Mouse (Mus musculus) CH12.LX (cell line): ENCODE measurements around the gene Klhl3. TPM values are rescaled to one million over a fixed set of nuclear protein-coding genes. Genes with fewer than 3 reads are reported as not detected.

Source experiments
- DNase-seq: peaks from one replicate; pipeline ENCODE4 v3.0.0-alpha.2; 2013; ENCODE audit errors: extremely low read depth
- H3K27ac ChIP-seq: 2 replicates; pipeline ENCODE4 v1.5.1; 2012; ENCODE audit warnings: low read depth, mild to moderate bottlenecking, control low read depth, moderate library complexity; ENCODE audit not compliant: insufficient read depth
- H3K27me3 ChIP-seq: replicated peaks from 2 replicates; pipeline ENCODE3; 2012; ENCODE audit warnings: inconsistent platforms
- H3K36me3 ChIP-seq, 2 experiments: replicated peaks in 1 of 2; 2 replicates each; pipeline versions ENCODE3 to v1.6.1; 2012; ENCODE audit warnings: inconsistent platforms in 1 of 2, low read length in 1 of 2, mild to moderate bottlenecking in 1 of 2, mixed read lengths in 1 of 2, moderate library complexity in 1 of 2; ENCODE audit not compliant: control insufficient read depth in 1 of 2, insufficient read depth in 1 of 2
- H3K4me1 ChIP-seq, 2 experiments: 2 replicates each; pipeline ENCODE4 v1.6.1; 2012; ENCODE audit warnings: inconsistent platforms in 1 of 2, moderate library complexity in 1 of 2; ENCODE audit not compliant: insufficient read depth in 2 of 2, control insufficient read depth in 1 of 2
- H3K4me2 ChIP-seq: 2 replicates; pipeline ENCODE4 v1.6.1; 2012; ENCODE audit warnings: low read depth, mild to moderate bottlenecking, control low read depth; ENCODE audit not compliant: poor library complexity, insufficient read depth, severe bottlenecking
- H3K4me3 ChIP-seq, 3 experiments: fragments of 150-350 bp in 1 of 3; sonication (generic) in 1 of 3; replicated peaks in 1 of 3; 2 replicates each; pipeline versions ENCODE3 to v1.5.1; 2011 to 2012; ENCODE audit warnings: low read depth in 2 of 3, low read length in 2 of 3, mild to moderate bottlenecking in 2 of 3, moderate library complexity in 2 of 3, control low read depth in 1 of 3, improper control_type of control experiment in 1 of 3, inconsistent platforms in 1 of 3, mixed read lengths in 1 of 3; ENCODE audit not compliant: poor library complexity in 1 of 3
- H3K79me2 ChIP-seq: replicated peaks from 2 replicates; pipeline ENCODE4 v1.6.1; 2012; ENCODE audit warnings: mild to moderate bottlenecking, moderate library complexity; ENCODE audit not compliant: control insufficient read depth, poor library complexity, insufficient read depth, severe bottlenecking; ENCODE audit errors: extremely low read depth
- H3K9ac ChIP-seq: 2 replicates; pipeline ENCODE4 v1.6.1; 2012; ENCODE audit warnings: low read depth, mild to moderate bottlenecking, control low read depth, moderate library complexity; ENCODE audit not compliant: insufficient read depth
- H3K9me3 ChIP-seq: replicated peaks from 2 replicates; pipeline ENCODE3; 2012; ENCODE audit warnings: low read length, inconsistent platforms, mixed read lengths
- CHD1 ChIP-seq: IDR thresholded peaks from 2 replicates; pipeline ENCODE4 v1.6.1; 2012; ENCODE audit warnings: low read depth, low read length, improper control_type of control experiment, inconsistent platforms
- CTCF ChIP-seq, 2 experiments: IDR thresholded peaks in 1 of 2; conservative IDR thresholded peaks in 1 of 2; 2 replicates each; pipeline ENCODE4 v1.5.1; 2011 to 2012; ENCODE audit warnings: low read depth in 2 of 2, low read length in 2 of 2, improper control_type of control experiment in 1 of 2, inconsistent platforms in 1 of 2, mild to moderate bottlenecking in 1 of 2, moderate library complexity in 1 of 2
- E2F4 ChIP-seq: IDR thresholded peaks from 2 replicates; pipeline ENCODE4 v1.6.1; 2011; ENCODE audit warnings: low read depth, low read length, improper control_type of control experiment; ENCODE audit not compliant: insufficient replicate concordance
- EP300 ChIP-seq: IDR thresholded peaks from 2 replicates; pipeline ENCODE4 v1.6.1; 2011; ENCODE audit warnings: low read length, improper control_type of control experiment
- GABPA ChIP-seq: IDR thresholded peaks from 2 replicates; pipeline ENCODE4 v1.6.1; 2012; ENCODE audit warnings: low read depth, low read length, improper control_type of control experiment, inconsistent platforms; ENCODE audit not compliant: insufficient replicate concordance
- HCFC1 ChIP-seq: IDR thresholded peaks from 2 replicates; pipeline ENCODE4 v1.6.1; 2012; ENCODE audit warnings: low read depth, mild to moderate bottlenecking, inconsistent platforms, low read length, improper control_type of control experiment
- IRF4 ChIP-seq: IDR thresholded peaks from 2 replicates; pipeline ENCODE4 v1.6.1; 2014; ENCODE audit warnings: low read depth, mild to moderate bottlenecking, inconsistent platforms, low read length, improper control_type of control experiment
- JUND ChIP-seq: conservative IDR thresholded peaks from 2 replicates; pipeline ENCODE4 v1.6.1; 2011; ENCODE audit warnings: low read depth, low read length, improper control_type of control experiment
- MAFK ChIP-seq: IDR thresholded peaks from 2 replicates; pipeline ENCODE4 v1.6.1; 2011; ENCODE audit warnings: low read length, improper control_type of control experiment; ENCODE audit not compliant: insufficient replicate concordance
- MAX ChIP-seq: IDR thresholded peaks from 2 replicates; pipeline ENCODE4 v1.6.1; 2011; ENCODE audit warnings: low read length, improper control_type of control experiment
- MEF2A ChIP-seq: IDR thresholded peaks from 2 replicates; pipeline ENCODE4 v1.6.1; 2014; ENCODE audit warnings: low read depth, mild to moderate bottlenecking, inconsistent platforms, low read length, improper control_type of control experiment, borderline replicate concordance
- POLR2A ChIP-seq: IDR thresholded peaks from 2 replicates; pipeline ENCODE4 v1.6.1; 2011; ENCODE audit warnings: low read depth, mild to moderate bottlenecking, improper control_type of control experiment, low read length
- POLR2AphosphoS2 ChIP-seq: IDR thresholded peaks from 2 replicates; pipeline ENCODE4 v1.6.1; 2011; ENCODE audit warnings: low read depth, low read length, improper control_type of control experiment
- RAD21 ChIP-seq: IDR thresholded peaks from 2 replicates; pipeline ENCODE4 v1.6.1; 2011; ENCODE audit warnings: low read depth, mild to moderate bottlenecking, low read length, improper control_type of control experiment, moderate library complexity
- RCOR1 ChIP-seq: conservative IDR thresholded peaks from 2 replicates; pipeline ENCODE4 v1.6.1; 2012; ENCODE audit warnings: low read depth, mild to moderate bottlenecking, inconsistent platforms, low read length, improper control_type of control experiment
- SIN3A ChIP-seq: IDR thresholded peaks from 2 replicates; pipeline ENCODE4 v1.6.1; 2012; ENCODE audit warnings: low read length, improper control_type of control experiment, inconsistent platforms
- TCF12 ChIP-seq: IDR thresholded peaks from 2 replicates; pipeline ENCODE4 v1.6.1; 2014; ENCODE audit warnings: low read depth, mild to moderate bottlenecking, inconsistent platforms, low read length, improper control_type of control experiment
- UBTF ChIP-seq: IDR thresholded peaks from 2 replicates; pipeline ENCODE4 v1.6.1; 2012; ENCODE audit warnings: low read depth, mild to moderate bottlenecking, inconsistent platforms, low read length, improper control_type of control experiment, moderate library complexity
- USF1 ChIP-seq: IDR thresholded peaks from 2 replicates; pipeline ENCODE4 v1.6.1; 2014; ENCODE audit warnings: low read depth, mild to moderate bottlenecking, inconsistent platforms, low read length, improper control_type of control experiment
- USF2 ChIP-seq: conservative IDR thresholded peaks from 2 replicates; pipeline ENCODE4 v1.6.1; 2011; ENCODE audit warnings: low read depth, low read length, improper control_type of control experiment
- ZMIZ1 ChIP-seq: IDR thresholded peaks from 2 replicates; pipeline ENCODE4 v1.6.1; 2012; ENCODE audit warnings: low read depth, mild to moderate bottlenecking, inconsistent platforms, low read length, improper control_type of control experiment
- ZNF384 ChIP-seq: IDR thresholded peaks from 2 replicates; pipeline ENCODE4 v1.6.1; 2012; ENCODE audit warnings: low read depth, low read length, improper control_type of control experiment, inconsistent platforms
- dilution Hi-C: fragments of 300-500 bp; cut with MboI; formaldehyde crosslinking; loops from 2 replicates; pipeline ENCODE4 v1.14.3; 2020; ENCODE audit warnings: low sequenced_read_pairs; ENCODE audit not compliant: extremely low pct_unique_long_range_greater_than_20kb, extremely low pct_ligation_motif_present
- in situ Hi-C: fragments of 300-500 bp; cut with MboI; formaldehyde crosslinking; loops from 3 replicates; pipeline ENCODE4 v1.14.3; 2019; ENCODE audit warnings: low sequenced_read_pairs, low pct_ligation_motif_present, low pct_unique_long_range_greater_than_20kb, mixed read lengths
- polyA plus RNA-seq: library from polyadenylated mRNA; unstranded; fragments of >175 nt; gene quantifications from 2 replicates; pipeline ENCODE4 v1.2.1, GENCODE M21; 2012; ENCODE audit warnings: low read depth; ENCODE audit not compliant: insufficient read length
- total RNA-seq, 2 experiments: library from RNA; depleted of rRNA; stranded (reverse); fragments of 300-350 nt in 1 of 2; fragments of >200 nt in 1 of 2; gene quantifications; 2 replicates each; pipeline ENCODE4 v1.2.3; 2012 to 2014

Klhl3 gene
- total and polyA plus RNA-seq, 3 experiments, result not detected

- H3K9me3 ChIP-seq, result no peaks in the 10 kb centered on the region
- H3K27me3 ChIP-seq, result peaks cover 5% of the 10 kb centered on the region
- no peak overlapping the region for H3K4me3 ChIP-seq
- no peak overlapping the region for H3K4me2 ChIP-seq
- no peaks in the 10 kb centered on the region for H3K79me2 ChIP-seq
- H3K36me3 ChIP-seq, result no peaks in the 10 kb centered on the region
- no peak overlapping the region for H3K27ac ChIP-seq
- H3K4me1 ChIP-seq, result no peaks in the 10 kb centered on the region
- TF ChIP-seq CTCF (conservative IDR thresholded peaks at IDR 0.05 in 1 of 2, IDR thresholded peaks at IDR 0.05 in 1 of 2; ENCODE audit: low read depth in 2 of 2, low read length in 2 of 2) (no peak), JUND (no peak), IRF4 (no peak), ZMIZ1 (no peak), UBTF (no peak), SIN3A (no peak), EP300 (no peak), MAFK (no peak)
- TF ChIP-seq, all 38 proteins: peak for 0
- no peak for DNase-seq
- dilution Hi-C loops, result no loop called here
- in situ Hi-C loops, result no loop called here
- no peak overlapping the region for H3K9ac ChIP-seq
Measured at GRCm38 (mm10) chr13:58090643-58091042, 22.7 kb downstream of the Klhl3 start.

GRCm38 (mm10) chr13:58084396-58084795 is 29.0 kb downstream of the Klhl3 start:
- TF ChIP-seq USF2 (no peak), MAX (no peak), JUND (no peak), RCOR1 (no peak), TCF12 (no peak), MEF2A (no peak), HCFC1 (no peak), GABPA (no peak), RAD21 (no peak), POLR2A (no peak), CHD1 (no peak), E2F4 (no peak), USF1 (no peak), EP300 (no peak), ZNF384 (no peak), POLR2AphosphoS2 (no peak), UBTF (no peak)
- Histone ChIP-seq H3K4me3 (no peak overlapping the region), H3K4me1 (no peaks in the 10 kb centered on the region), H3K27me3 (peaks cover 2% of the 10 kb centered on the region), H3K9ac (no peak overlapping the region), H3K9me3 (no peaks in the 10 kb centered on the region), H3K4me2 (no peak overlapping the region), H3K27ac (no peak overlapping the region), H3K36me3 (no peaks in the 10 kb centered on the region), H3K79me2 (no peaks in the 10 kb centered on the region)
- DNase-seq, result no peak
- dilution Hi-C loops, result no loop called here
- in situ Hi-C loops, result no loop called here
